Mouse (Mus musculus) hindbrain, embryonic 16.5 days (tissue): ENCODE measurements at regions not wholly inside any gene's neighbourhood (a gene's known extent, or its start where the extent isn't known, plus 50 kb on each side); places are given as distances from the start of the nearest gene placed in this dataset.
"Not testable (repeated sequence)": the region's sequence is repeated elsewhere in the genome, so short reads cannot be mapped to it uniquely, and the experiment has no call there.

Experiments
- ATAC-seq: fragments of 200-750 bp; cut with Nextera tagmentation; 2 replicates; pipeline ENCODE4 v1.8.0; 2017; ENCODE audit warnings: moderate TSS enrichment, moderate library complexity
- H3K27ac ChIP-seq: fragments of 300-500 bp; sonication (generic); 2 replicates; pipeline ENCODE4 v1.5.1; 2014; ENCODE audit warnings: low read depth, mild to moderate bottlenecking, control low read depth, low read length, moderate library complexity
- H3K27me3 ChIP-seq: fragments of 300-500 bp; sonication (generic); replicated peaks from 2 replicates; pipeline ENCODE4 v1.6.1; 2014; ENCODE audit warnings: low read length; ENCODE audit not compliant: control insufficient read depth, insufficient read depth
- H3K36me3 ChIP-seq: fragments of 300-500 bp; sonication (generic); 2 replicates; pipeline ENCODE4 v1.6.1; 2014; ENCODE audit warnings: mild to moderate bottlenecking, low read length, moderate library complexity, mixed read lengths; ENCODE audit not compliant: control insufficient read depth, insufficient read depth
- H3K4me1 ChIP-seq: fragments of 300-500 bp; sonication (generic); 2 replicates; pipeline ENCODE4 v1.6.1; 2014; ENCODE audit warnings: low read depth, low read length; ENCODE audit not compliant: control insufficient read depth, insufficient read depth
- H3K4me2 ChIP-seq: fragments of 300-500 bp; sonication (generic); 2 replicates; pipeline ENCODE4 v1.6.1; 2014; ENCODE audit warnings: mild to moderate bottlenecking, low read length, control low read depth, moderate library complexity
- H3K4me3 ChIP-seq: fragments of 300-500 bp; sonication (generic); 2 replicates; pipeline ENCODE4 v1.5.1; 2014; ENCODE audit warnings: mild to moderate bottlenecking, low read length, control low read depth, moderate library complexity
- H3K9ac ChIP-seq: fragments of 300-500 bp; sonication (generic); 2 replicates; pipeline ENCODE4 v1.6.1; 2014; ENCODE audit warnings: low read depth, mild to moderate bottlenecking, control low read depth, low read length, moderate library complexity
- H3K9me3 ChIP-seq: fragments of 300-500 bp; sonication (generic); 2 replicates; pipeline ENCODE4 v1.6.1; 2014; ENCODE audit warnings: mild to moderate bottlenecking, low read length, moderate library complexity; ENCODE audit not compliant: control insufficient read depth
- WGBS: fragments of 180-500 bp; shearing (Covaris S2); extraction: QIAGEN DNeasy Blood & Tissue Kit; methylation state at CpG from one replicate; pipeline ENCODE4 v1.1.7; 2014; 5-methylcytosine and 5-hydroxymethylcytosine counted together

GRCm38 (mm10) chr16:73200991-73201390, 892.9 kb downstream of the Robo1 start:
- H3K9me3 ChIP-seq: no peaks in the 10 kb centered on the region
- H3K27me3 ChIP-seq: no peaks in the 10 kb centered on the region
- H3K27ac ChIP-seq: no peak overlapping the region
- no peaks in the 10 kb centered on the region for H3K4me1 ChIP-seq
- H3K4me3 ChIP-seq: no peak overlapping the region
- no peak overlapping the region for H3K4me2 ChIP-seq
- ATAC-seq: no peak
- no peaks in the 10 kb centered on the region for H3K36me3 ChIP-seq
- no peak overlapping the region for H3K9ac ChIP-seq
- 45% methylated on average over 3 of the region's 3 CpGs for WGBS

- WGBS: 68% methylated on average over 5 of the region's 5 CpGs
These were observed 874.7 kb downstream of the Robo1 start for GRCm38 (mm10) chr16:73182776-73183175.

GRCm38 (mm10) chr16:73182258-73182657, 874.2 kb downstream of the Robo1 start:
- H3K9ac ChIP-seq: no peak overlapping the region
- H3K9me3 ChIP-seq: no peaks in the 10 kb centered on the region
- 47% methylated on average over 7 of the region's 7 CpGs for WGBS
- no peak overlapping the region for H3K4me3 ChIP-seq
- H3K27ac ChIP-seq: no peak overlapping the region
- no peaks in the 10 kb centered on the region for H3K36me3 ChIP-seq
- peak; percentile 64; the same call in 1 of the 2 replicates for ATAC-seq
- H3K27me3 ChIP-seq: no peaks in the 10 kb centered on the region
- no peak overlapping the region for H3K4me2 ChIP-seq
- no peaks in the 10 kb centered on the region for H3K4me1 ChIP-seq

More at GRCm38 (mm10) chr16:73182776-73183175, 874.7 kb downstream of the Robo1 start:
- no peaks in the 10 kb centered on the region for H3K9me3 ChIP-seq
- no peaks in the 10 kb centered on the region for H3K4me1 ChIP-seq
- H3K27ac ChIP-seq: no peak overlapping the region
- no peak overlapping the region for H3K4me2 ChIP-seq
- 0 out of 2 replicates have a peak, but pooled peaks have one; percentile 9 for ATAC-seq
- no peaks in the 10 kb centered on the region for H3K36me3 ChIP-seq
- no peaks in the 10 kb centered on the region for H3K27me3 ChIP-seq
- H3K9ac ChIP-seq: no peak overlapping the region
- no peak overlapping the region for H3K4me3 ChIP-seq

- Histone ChIP-seq H3K9ac (no peak overlapping the region), H3K36me3 (no peaks in the 10 kb centered on the region), H3K4me2 (no peak overlapping the region), H3K4me1 (no peaks in the 10 kb centered on the region), H3K27ac (no peak overlapping the region), H3K4me3 (no peak overlapping the region), H3K9me3 (no peaks in the 10 kb centered on the region), H3K27me3 (no peaks in the 10 kb centered on the region)
- ATAC-seq: no peak
- WGBS: 76% methylated on average over 2 of the region's 2 CpGs
These were observed 847.3 kb downstream of the Robo1 start for GRCm38 (mm10) chr16:73155447-73155846.

- not testable (repeated sequence) for H3K36me3 ChIP-seq, H3K4me3 ChIP-seq, H3K4me1 ChIP-seq, H3K27me3 ChIP-seq, H3K9me3 ChIP-seq, H3K4me2 ChIP-seq, ATAC-seq, H3K27ac ChIP-seq, H3K9ac ChIP-seq
- 94% methylated on average over 1 of the region's 1 CpGs for WGBS
These were observed 819.8 kb downstream of the Robo1 start for GRCm38 (mm10) chr16:73127927-73128326.

- no peak overlapping the region for H3K9ac ChIP-seq
- H3K36me3 ChIP-seq: no peaks in the 10 kb centered on the region
- no peak for ATAC-seq
- H3K27me3 ChIP-seq: no peaks in the 10 kb centered on the region
- no peak overlapping the region for H3K4me3 ChIP-seq
- no peaks in the 10 kb centered on the region for H3K9me3 ChIP-seq
- no peak overlapping the region for H3K27ac ChIP-seq
- H3K4me2 ChIP-seq: no peak overlapping the region
- H3K4me1 ChIP-seq: no peaks in the 10 kb centered on the region
These were observed 812.5 kb downstream of the Robo1 start for GRCm38 (mm10) chr16:73120568-73120967.

GRCm38 (mm10) chr16:73117338-73117737, 809.2 kb downstream of the Robo1 start:
- Histone ChIP-seq H3K4me3 (no peak overlapping the region), H3K4me1 (no peaks in the 10 kb centered on the region), H3K4me2 (no peak overlapping the region), H3K27me3 (no peaks in the 10 kb centered on the region), H3K27ac (no peak overlapping the region), H3K9me3 (no peaks in the 10 kb centered on the region), H3K9ac (no peak overlapping the region), H3K36me3 (no peaks in the 10 kb centered on the region)
- ATAC-seq: no peak
- 16% methylated on average over 2 of the region's 2 CpGs for WGBS

- H3K9me3 ChIP-seq: no peaks in the 10 kb centered on the region
- H3K4me2 ChIP-seq: peak overlapping the region; percentile 11; the same call in 1 of the 2 replicates
- peak; percentile 91 for ATAC-seq
- no peak overlapping the region for H3K4me3 ChIP-seq
- H3K36me3 ChIP-seq: no peaks in the 10 kb centered on the region
- peaks cover 12% of the 10 kb centered on the region for H3K4me1 ChIP-seq
- no peak overlapping the region for H3K9ac ChIP-seq
- no peak overlapping the region for H3K27ac ChIP-seq
- 26% methylated on average over 7 of the region's 7 CpGs for WGBS
- no peaks in the 10 kb centered on the region for H3K27me3 ChIP-seq
These were observed 799.9 kb downstream of the Robo1 start for GRCm38 (mm10) chr16:73108021-73108452.

DNA sequence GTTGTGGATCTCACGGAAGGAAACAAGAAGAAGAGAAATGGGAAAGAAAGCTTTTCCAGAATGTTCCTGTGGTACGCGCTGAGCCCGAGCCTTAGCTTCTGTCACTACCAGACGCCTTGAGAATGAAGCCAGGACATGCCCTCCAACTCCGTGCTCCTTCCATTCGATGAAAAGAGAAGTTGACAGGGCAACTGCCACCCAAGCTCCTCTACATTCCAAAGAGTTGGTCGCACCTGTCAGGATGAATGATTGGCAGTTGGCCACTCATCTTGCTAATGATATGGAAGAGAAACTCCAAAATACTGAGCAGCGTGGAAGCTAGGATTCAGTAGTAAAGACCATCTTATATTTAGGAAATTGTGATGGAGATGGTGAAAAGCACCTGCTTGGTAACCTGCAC, 799.5 kb downstream of the Robo1 start:
- Histone ChIP-seq H3K4me1 (peaks cover 12% of the 10 kb centered on the region), H3K9ac (no peak overlapping the region), H3K27ac (no peak overlapping the region), H3K36me3 (no peaks in the 10 kb centered on the region), H3K4me2 (peak overlapping the region; percentile 11; the same call in 1 of the 2 replicates), H3K27me3 (no peaks in the 10 kb centered on the region), H3K4me3 (no peak overlapping the region), H3K9me3 (no peaks in the 10 kb centered on the region)
- 59% methylated on average over 9 of the region's 9 CpGs for WGBS
- ATAC-seq: peak; percentile 46; the same call in 1 of the 2 replicates

DNA sequence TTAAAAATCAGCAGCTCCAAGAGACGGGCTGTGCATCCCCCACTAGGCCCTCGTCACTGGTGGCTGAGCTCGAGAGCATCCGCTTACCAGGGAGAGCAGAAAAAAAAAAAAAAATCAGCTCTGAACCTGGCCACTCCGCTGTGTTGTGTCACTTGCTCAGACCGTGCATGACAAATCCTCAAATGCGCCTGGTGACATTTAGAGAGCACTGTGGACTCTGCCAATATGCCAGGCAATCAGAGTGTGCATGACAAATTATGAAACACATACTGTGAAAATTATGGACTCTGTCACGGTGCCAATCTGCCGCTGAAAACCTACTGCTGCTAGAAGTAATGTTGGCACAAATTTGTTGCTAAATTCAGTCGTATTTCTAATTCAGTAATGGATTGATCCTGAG, 797.4 kb downstream of the Robo1 start:
- H3K4me3 ChIP-seq: no peak overlapping the region
- peak overlapping the region; percentile 63 for H3K27ac ChIP-seq
- no peaks in the 10 kb centered on the region for H3K9me3 ChIP-seq
- no peak overlapping the region for H3K9ac ChIP-seq
- no peaks in the 10 kb centered on the region for H3K36me3 ChIP-seq
- peaks cover 12% of the 10 kb centered on the region for H3K4me1 ChIP-seq
- peak overlapping the region; percentile 28 for H3K4me2 ChIP-seq
- WGBS: 37% methylated on average over 10 of the region's 10 CpGs
- no peaks in the 10 kb centered on the region for H3K27me3 ChIP-seq
- ATAC-seq: peak; percentile 90
